Mouse (Mus musculus) ZHBTc4 (cell line): Measurements from ENCODE around the gene Cacna1g.

Experiments
- DNase-seq: peaks from one replicate; pipeline ENCODE4 v3.0.0-alpha.2; 2011; ENCODE audit warnings: low read depth, low spot score

Gene Cacna1g

GRCm38 (mm10) chr11:94449239-94449638 lies 24.8 kb downstream of the Cacna1g start:
- no peak for DNase-seq

GRCm38 (mm10) chr11:94447017-94447416 lies 27.0 kb downstream of the Cacna1g start:
- no peak for DNase-seq

GRCm38 (mm10) chr11:94445300-94445699 lies 28.7 kb downstream of the Cacna1g start:
- no peak for DNase-seq

- DNase-seq: no peak
These were observed 29.2 kb downstream of the Cacna1g start for GRCm38 (mm10) chr11:94444829-94445228.

- no peak for DNase-seq
These were observed 32.2 kb downstream of the Cacna1g start for GRCm38 (mm10) chr11:94441752-94442151.

- no peak for DNase-seq
These were observed 32.9 kb downstream of the Cacna1g start for GRCm38 (mm10) chr11:94441122-94441521.

GRCm38 (mm10) chr11:94440421-94440820 lies 33.6 kb downstream of the Cacna1g start:
- no peak for DNase-seq

- DNase-seq: no peak
These were observed 44.9 kb downstream of the Cacna1g start for GRCm38 (mm10) chr11:94429011-94429651.

GRCm38 (mm10) chr11:94428091-94428835 lies 45.7 kb downstream of the Cacna1g start:
- no peak for DNase-seq

- no peak for DNase-seq
These were observed 48.3 kb downstream of the Cacna1g start for GRCm38 (mm10) chr11:94425656-94426055.

- peak; percentile 9 for DNase-seq
These were observed 48.8 kb downstream of the Cacna1g start for GRCm38 (mm10) chr11:94425215-94425614.

- no peak for DNase-seq
These were observed 49.6 kb downstream of the Cacna1g start for GRCm38 (mm10) chr11:94424380-94424779.

- no peak for DNase-seq
These were observed 50.1 kb downstream of the Cacna1g start for GRCm38 (mm10) chr11:94423855-94424254.

- DNase-seq: no peak
These were observed 53.0 kb downstream of the Cacna1g start for GRCm38 (mm10) chr11:94420991-94421390.

- DNase-seq: no peak
These were observed 53.7 kb downstream of the Cacna1g start for GRCm38 (mm10) chr11:94420325-94420724.

GRCm38 (mm10) chr11:94419004-94419727 lies 54.8 kb downstream of the Cacna1g start:
- DNase-seq: no peak

- DNase-seq: no peak
These were observed 60.0 kb downstream of the Cacna1g start for GRCm38 (mm10) chr11:94414042-94414441.

- no peak for DNase-seq
These were observed 60.5 kb downstream of the Cacna1g start for GRCm38 (mm10) chr11:94413516-94413915.

- no peak for DNase-seq
These were observed 61.0 kb downstream of the Cacna1g start for GRCm38 (mm10) chr11:94412998-94413469.

GRCm38 (mm10) chr11:94412562-94412961 lies 61.4 kb downstream of the Cacna1g start:
- no peak for DNase-seq

- no peak for DNase-seq
These were observed 66.1 kb downstream of the Cacna1g start for GRCm38 (mm10) chr11:94407803-94408321.

GRCm38 (mm10) chr11:94405348-94405747 lies 68.7 kb downstream of the Cacna1g start:
- no peak for DNase-seq
